Mouse (Mus musculus): ENCODE measurements around the gene Tex29. TPM values are rescaled to one million over a fixed set of nuclear protein-coding genes. Genes with fewer than 3 reads are reported as not detected.

The Tex29 gene
- polyA plus RNA-seq (2014; fragmentation: Illumina TruSeq; extraction: RNeasy Lipid Tissue Mini Kit (QIAGEN cat#74804); ENCODE audit: low read depth, low replicate concordance), result not detected

DNA sequence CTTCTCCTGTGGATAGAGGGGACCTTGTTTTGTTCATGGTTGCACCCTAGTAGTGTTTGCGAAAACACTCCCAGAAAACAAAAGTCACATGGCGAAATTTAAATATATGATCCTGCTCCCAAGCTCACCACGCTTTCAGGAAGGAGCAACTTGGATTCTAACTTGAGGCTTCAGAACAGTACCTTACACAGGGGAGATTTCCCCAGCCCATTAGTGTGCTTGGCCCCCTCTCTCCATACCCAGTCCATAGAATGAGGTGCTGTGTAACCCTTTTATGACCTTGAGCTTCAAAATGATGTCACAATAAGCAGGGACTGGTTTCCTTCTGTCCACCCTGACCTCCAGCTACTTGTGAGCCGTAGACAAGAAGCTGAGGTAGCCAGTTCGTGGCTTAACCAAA, at the start of gene Tex29:
TSS of gene Tex29 (plus strand) at position 301 of the 400 bp plus-strand sequence.

Other genes with a start within 250 kb of the Tex29 start
- 34.5 TPM for gene Ankrd10, start 204.7 kb upstream of the Tex29 start, polyA plus RNA-seq (2014; fragmentation: Illumina TruSeq; extraction: RNeasy Lipid Tissue Mini Kit (QIAGEN cat#74804); ENCODE audit: low read depth, low replicate concordance)
- not detected for gene 1700016D06Rik, start 139.4 kb upstream of the Tex29 start, polyA plus RNA-seq (2014; fragmentation: Illumina TruSeq; extraction: RNeasy Lipid Tissue Mini Kit (QIAGEN cat#74804); ENCODE audit: low read depth, low replicate concordance)
- 76.8 TPM for gene Arhgef7, start 112.8 kb upstream of the Tex29 start, polyA plus RNA-seq (2014; fragmentation: Illumina TruSeq; extraction: RNeasy Lipid Tissue Mini Kit (QIAGEN cat#74804); ENCODE audit: low read depth, low replicate concordance)